Mouse (Mus musculus) ovary, adult 18-20 months (tissue): ENCODE data around the gene Rnf135.
"Not testable (repeated sequence)": the region's sequence is repeated elsewhere in the genome, so short reads cannot be mapped to it uniquely, and the experiment has no call there.

Source experiments
- DNase-seq: peaks from one replicate; pipeline ENCODE4 v3.0.0; 2022; ENCODE audit warnings: low spot score, mixed read lengths

The Rnf135 gene

DNA sequence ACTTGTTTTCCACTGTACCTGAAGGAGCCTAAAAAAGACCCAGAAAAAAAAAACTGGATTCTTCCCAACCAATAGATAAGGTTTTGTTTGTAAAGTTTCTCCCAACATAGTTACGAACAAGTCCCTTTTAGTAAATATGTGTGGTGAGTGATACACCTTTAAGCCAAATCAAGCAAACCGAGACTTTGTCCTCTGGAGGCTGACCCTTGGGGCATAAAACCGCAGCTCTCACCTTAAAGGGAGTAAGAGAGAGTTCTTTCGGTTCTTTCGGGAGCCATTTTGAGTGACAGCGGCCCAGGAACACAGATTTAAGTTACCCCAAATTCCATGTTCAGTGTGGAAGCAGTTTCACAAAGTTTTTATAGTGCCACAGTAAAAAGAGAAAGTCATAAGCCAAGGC is 18.6 kb downstream of the Rnf135 start:
- no peak for DNase-seq

DNA sequence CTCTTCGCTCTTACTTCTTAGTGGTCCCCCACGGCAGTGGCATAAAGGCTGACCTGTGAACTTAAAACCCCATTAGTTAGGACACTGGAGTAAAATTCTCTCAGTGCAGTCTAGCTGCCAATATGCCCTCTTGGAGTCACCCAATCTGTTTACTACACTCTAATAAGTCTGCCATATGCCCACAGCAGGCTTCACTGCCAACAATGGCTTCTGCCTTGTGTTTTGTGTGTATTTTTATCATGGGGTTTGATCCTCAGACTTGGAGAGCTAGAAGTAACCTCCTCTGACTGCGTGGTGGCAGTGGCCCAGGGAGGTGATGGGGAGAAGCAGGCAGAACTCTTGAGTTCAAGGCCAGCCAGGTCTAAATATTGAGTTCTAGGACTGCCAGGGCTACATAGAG is 20.4 kb downstream of the Rnf135 start:
- DNase-seq, result no peak

DNA sequence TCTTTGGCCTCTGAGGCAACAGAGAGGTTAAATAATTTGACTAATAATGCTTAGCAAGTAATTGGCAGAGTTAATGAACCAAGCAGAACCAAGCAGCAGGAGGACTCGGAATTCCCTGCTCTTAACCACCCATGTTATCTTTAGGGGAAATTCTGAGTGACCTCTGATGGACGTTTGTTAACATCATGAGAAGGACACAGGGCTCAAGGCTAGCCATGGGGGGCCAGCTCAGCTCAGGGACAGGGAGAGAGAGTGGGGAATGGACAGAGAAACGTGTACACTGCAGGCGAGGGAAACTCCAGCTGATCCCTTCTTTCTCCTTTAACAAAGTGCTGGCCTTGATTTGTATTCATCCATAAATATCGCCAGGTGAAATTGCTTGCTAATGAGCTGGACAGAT is 21.3 kb downstream of the Rnf135 start:
- DNase-seq, result no peak

DNA sequence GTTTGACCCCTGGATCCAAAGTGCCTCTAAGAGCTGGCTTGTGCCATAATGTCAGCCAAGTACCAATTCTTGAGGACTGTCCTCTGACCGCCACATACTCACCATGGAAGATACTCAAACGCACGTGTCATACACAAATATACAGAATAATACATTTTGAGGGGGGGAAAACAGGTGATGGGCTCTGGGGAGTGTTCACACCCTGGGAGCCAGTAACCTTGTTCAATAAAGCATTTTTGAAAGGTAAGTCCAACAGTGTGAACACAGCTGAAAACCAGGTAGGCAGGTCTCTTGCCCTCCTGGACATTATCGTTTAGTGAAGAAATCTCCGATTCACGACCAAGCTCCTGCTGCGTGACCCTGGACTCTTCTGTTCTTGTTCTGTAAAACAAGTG is 24.8 kb downstream of the Rnf135 start:
- DNase-seq, result no peak

DNA sequence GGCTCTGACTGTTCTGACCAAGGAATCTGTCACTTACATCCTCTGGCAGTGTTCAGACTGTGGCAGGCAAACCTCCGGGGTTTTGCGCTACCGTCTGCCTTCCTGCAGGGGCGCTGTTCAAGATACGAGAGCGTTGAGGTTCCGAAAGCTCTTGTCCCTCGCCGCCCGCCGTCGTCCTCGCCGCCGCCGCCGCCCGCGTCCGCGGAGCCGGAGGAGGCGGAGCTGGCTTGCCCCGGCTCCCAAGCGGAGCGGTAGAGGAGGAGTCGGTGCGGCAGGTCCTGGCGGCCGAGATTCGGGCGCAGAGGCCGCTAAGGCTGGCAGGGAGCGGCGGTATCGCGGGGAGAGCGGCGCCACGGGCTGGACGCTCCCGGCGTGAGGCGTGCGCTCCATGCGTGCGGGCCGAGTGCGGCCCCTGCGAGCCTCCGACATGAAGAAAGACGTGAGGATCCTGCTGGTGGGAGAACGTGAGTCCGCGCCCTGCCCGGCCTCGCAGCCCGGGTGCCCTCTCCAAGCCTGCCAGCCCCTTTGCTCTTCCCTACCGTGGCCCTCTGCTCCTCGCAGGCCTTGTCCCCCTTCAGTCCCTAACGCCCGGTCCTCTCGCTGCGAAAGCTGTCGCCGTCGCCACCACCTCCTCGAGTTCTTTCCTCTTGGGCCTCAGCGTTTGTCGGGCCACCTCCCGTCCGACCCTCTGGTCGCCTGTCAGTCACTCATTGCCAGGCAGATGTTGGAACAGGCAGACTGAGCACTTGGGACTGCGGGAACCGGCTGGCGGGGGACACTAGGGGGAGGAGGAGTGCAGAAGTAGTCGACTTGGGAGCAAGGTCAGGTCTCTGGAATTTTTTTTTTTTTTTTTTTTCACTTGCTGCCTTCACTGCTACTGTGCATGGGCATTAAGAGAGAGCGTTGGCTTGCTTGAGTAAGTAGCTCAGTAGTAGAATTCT is 25.5 kb downstream of the Rnf135 start, which contains the start of gene Rhot1:
TSS of gene Rhot1 (plus strand) at position 160 of the 941 bp plus-strand sequence.
- peak; percentile 92 for DNase-seq

DNA sequence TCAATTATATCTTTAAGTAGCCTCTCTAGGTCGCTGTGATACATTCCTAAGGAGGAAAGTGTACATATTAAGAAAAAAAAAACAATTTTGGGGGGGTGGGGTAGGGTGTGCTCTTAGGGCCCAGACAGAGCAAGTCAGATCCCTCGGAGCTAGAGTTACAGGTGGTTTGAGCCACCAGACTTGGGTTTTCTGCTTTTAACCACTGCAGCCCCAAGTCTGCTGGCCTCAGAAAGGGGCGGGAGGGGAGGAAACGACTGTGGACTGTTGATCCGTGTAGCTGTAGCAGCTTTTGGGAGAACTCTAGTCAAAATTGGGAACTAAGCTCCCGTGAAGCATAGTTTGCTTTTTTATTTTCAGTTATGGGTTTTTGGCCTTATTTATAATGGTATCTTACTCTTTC is 26.7 kb downstream of the Rnf135 start:
- DNase-seq, result no peak

DNA sequence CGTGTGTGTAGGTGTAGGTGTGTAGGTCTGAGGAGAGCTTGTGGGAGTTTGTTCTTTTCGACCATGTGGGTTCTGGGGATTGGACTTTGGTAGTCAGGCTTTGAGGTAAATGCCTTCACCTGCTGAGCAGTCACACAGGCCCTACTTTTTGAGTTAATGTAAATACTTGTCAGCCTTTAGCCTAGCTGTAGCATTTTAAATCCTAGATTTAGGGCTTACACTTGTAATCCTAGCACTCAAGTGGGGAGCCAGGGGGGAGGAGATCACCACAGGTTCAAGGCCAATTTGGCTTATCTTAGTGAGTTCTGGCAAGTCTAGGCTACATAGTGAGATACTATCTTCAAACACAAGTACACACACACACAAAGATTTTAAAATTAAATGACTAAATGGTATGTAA is 28.6 kb downstream of the Rnf135 start:
- no peak for DNase-seq

DNA sequence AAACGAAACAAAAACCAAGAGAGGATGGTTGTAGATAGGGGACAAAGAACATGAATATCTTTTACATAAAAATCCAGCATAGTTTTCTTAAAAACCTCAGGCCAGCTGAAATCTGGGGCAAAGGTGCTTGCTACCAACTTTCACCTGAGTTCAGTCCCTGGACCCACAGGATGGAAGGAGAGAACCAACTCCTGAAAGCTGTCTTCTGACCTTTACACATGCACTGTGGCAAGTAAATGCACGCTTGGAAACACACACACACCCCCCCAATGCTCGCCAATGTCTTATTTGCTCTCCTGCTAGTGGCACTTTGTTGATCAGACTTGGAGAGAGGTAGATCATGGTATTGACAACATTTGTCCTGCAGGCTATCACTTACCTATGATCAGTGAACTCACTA is 31.6 kb downstream of the Rnf135 start:
- DNase-seq, result no peak

DNA sequence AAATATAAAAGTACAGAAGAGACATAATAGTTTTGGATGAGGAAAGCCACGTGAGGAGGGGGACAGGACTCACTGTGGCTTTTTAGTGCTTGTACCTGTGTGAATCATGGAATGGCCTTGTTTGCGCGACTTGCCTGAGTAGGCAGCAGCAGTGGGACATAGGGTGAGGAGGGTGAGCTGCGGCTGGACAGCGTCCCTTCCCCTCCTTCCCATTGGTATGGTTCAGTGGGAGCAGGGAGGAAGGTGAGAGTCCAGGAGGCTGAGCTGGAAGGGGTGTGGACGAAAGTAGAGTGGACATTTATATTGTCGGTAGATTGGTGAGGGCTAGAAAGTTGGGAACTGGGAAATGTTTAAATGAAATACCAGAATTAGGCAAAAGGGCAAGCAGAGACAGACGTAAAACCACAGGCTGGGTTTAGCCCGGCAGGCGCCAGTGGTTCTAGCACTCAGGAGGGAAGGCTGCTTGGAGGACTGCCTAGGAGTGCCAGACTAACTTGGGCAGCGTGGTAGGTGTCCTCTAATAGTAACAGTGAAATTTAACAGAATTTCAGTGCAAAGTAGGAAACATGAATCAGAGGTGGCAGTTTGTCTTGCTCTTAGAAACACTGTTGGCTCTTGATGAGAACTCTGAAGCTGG is 35.1 kb downstream of the Rnf135 start:
- DNase-seq, result no peak

DNA sequence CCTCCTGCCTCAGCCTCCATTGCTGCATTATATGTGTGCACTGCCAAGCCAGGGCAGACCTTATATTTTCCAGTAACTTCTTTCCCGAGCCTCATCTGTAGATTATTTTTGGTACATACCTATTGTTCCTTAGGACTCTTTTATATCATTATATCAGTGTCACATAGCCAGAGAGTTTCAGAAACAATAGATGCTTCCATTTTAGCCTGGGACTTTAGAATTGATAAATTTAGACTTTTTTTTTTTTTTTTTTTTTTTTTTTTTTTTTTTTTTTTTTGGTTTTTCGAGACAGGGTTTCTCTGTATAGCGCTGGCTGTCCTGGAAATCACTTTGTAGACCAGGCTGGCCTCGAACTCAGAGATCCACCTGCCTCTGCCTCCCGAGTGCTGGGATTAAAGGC is 46.4 kb downstream of the Rnf135 start:
- DNase-seq, result not testable (repeated sequence)

DNA sequence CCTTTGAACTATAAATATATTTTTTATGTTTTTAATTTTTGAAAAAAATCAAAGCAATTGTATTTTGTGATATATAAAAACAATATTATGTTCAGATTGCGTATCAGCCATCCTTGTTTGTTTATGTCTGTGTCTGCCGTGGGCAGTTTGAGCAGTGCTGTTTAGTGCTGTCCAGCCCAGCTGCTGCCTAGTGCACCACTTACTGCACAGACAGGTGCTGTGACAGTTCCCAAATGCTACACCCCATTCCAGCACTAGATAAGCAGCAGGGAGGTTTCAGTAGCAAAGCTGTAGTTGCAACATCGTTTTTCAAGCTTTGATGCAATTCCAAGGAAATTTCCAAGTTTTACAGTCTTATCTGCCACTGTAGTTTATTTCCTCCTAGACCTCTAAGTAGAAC is 53.6 kb downstream of the Rnf135 start:
- DNase-seq, result no peak

DNA sequence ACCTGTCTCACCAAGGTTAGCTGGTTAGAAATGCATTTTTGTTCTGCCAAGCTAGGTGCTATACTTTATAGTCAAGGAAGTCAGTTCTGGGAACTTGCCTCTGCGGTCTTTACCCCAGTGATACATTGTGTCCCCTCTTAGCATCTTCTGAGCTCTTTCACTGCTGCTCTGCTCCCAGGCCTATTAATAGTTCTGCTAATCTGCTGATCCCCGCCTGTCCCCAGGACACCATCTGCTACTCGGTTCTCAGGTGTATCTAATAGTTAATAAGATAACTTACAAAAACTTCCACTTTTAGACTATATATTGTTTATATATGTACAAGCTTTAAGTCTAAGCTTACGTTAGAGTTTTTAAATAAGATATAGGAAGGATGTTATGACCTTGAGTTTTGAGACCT is 54.7 kb downstream of the Rnf135 start:
- DNase-seq, result no peak

DNA sequence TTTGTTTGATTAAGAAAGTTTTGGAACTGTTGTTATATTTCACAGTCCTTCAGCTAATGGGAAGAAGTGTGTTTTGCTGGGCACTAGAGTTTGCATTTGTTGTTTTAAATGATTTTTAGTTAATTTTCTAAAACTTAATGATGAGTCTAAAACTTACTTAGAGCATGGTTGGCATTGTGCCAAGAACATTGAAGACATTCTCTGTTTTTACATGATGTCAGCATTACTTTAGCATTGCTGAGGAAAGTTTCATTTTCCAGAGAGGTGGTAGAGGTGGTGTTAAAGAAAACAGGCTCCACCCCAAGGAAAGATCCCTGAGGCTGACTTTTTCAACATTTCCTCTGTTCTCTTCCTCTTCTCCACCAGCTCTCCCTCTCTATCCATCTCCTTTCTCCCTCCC is 63.4 kb downstream of the Rnf135 start:
- no peak for DNase-seq

DNA sequence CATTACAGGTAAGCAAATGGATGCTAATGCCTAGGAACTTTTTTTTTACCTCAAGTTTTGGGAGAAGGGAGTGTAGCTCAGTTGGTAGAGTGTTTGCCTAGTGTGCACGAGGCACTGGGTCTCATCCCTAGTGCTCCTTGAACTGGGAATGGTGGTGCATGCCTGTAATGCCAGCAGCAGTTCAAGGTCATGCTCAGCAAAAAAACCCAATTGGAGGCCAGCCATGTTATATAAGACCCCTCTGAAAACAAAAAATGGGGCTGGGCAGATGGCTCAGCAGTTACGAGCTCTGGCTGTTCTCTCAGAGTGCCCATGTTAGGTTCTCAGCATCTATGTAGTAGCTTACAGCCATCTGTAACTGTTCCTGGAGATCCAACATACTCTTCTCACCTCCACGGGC is 64.9 kb downstream of the Rnf135 start:
- no peak for DNase-seq
